Mouse (Mus musculus): Measurements from ENCODE around the gene Sav1. TPM values are rescaled to one million over a fixed set of nuclear protein-coding genes. Genes with fewer than 3 reads are reported as not detected.

Sav1 gene
- 9.4 TPM for polyA plus RNA-seq (2017; shearing (Covaris generic))

DNA sequence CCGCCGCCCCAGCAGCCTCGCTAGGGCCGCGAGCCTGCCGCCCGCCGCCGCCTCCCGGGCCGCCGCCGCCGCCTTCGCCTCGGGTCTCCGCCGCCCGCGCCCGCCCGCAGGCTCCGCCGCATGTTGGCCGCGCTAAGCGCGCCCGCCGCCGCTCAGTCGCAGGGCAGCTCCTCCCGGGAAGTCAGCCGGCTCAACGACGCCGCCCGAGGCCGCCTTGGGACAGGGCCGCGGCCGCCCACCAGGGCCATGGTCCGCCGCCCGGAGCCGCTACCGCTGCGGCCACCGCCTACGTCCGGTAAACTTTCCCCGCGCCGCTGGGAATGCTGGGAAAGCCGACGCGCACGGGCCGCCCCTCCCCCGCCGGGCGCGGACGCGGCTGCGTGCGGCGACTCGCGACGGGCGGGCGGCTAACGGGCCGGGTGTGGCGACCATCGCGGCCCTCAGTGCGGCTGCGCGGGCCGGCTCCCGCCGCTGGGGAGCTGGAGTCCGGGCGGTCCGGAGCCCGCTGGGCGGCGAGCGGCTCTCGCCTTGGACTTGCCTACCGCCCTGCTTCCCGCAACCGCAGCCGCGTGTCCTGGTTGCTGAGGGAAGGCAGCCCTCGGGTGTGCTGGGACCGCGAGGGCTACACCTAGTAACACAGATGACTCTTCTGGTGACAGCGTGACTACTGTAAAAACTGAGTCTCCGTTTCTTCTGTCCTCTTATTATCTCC lies at the start of gene Sav1:
Sav1 (minus strand) TSS at position 217 of the 712 bp plus-strand sequence.

Other genes with a start within 250 kb of the Sav1 start
- not detected for gene Cdkl1, start 195.7 kb downstream of the Sav1 start, polyA plus RNA-seq (2017; shearing (Covaris generic))
- 0.75 TPM for gene Atl1, start 94.4 kb downstream of the Sav1 start, polyA plus RNA-seq (2017; shearing (Covaris generic))
- 11.5 TPM for gene Map4k5, start 93.8 kb downstream of the Sav1 start, polyA plus RNA-seq (2017; shearing (Covaris generic))
- gene Nin, start 126.7 kb upstream of the Sav1 start, polyA plus RNA-seq (2017; shearing (Covaris generic)): 48.3 TPM
- 0.87 TPM for gene Abhd12b, start 167.1 kb upstream of the Sav1 start, polyA plus RNA-seq (2017; shearing (Covaris generic))
- gene Pygl, start 244.5 kb upstream of the Sav1 start, polyA plus RNA-seq (2017; shearing (Covaris generic)): 0.66 TPM